ENCODE assay signal across 11 mouse cellular contexts in the genomic region with DNA sequence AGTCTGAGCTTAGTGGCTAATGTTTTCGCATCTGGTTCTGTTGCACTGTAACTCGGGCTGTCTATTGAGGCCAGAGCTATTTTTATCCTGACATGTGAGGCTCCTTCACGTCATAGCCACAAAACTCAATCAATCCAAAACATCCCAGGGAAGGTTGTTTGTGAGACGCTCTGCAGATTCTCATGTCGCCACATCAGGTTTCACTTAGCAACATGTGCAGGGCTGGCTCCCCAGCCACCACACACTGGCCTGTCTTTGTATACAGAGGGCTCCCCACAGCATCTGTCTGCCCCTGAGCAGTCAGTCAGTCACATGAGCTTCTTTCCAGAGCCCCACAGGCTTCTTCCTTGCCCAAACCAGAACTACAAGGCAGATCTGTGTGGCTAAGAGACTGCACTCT. TPM values are rescaled to one million over a fixed set of nuclear protein-coding genes. Genes with fewer than 3 reads are reported as not detected.
A peak's percentile ranks its signal among the peaks of the same experiment; 100 is the strongest.
DNase-seq lines count a peak whose midpoint lies in the region; ATAC-seq lines count a peak whose summit lies in the region.
"Had no signal": no experiment of that assay in that cellular context is flagged by ENCODE, and none has a peak within 500 bp of the region (broad histone marks: within the 10 kb centered on the region; RNA-seq: fewer than 3 reads in every experiment).

No protein-coding gene starts in this region.

- 53% methylated on average over 5 of the region's 5 CpGs for WGBS in embryonic facial prominence, embryonic 10.5 days
- WGBS in heart, embryonic 13.5 days, result 33% methylated on average over 5 of the region's 5 CpGs
- 90% methylated on average over 5 of the region's 5 CpGs for WGBS in forebrain, embryonic 13.5 days

- DNase-seq in heart, adult 11 months, result peak; percentile 97
- no peak for DNase-seq in heart, postnatal 25 days (ENCODE audit: low spot score)
- peak; percentile 76 for DNase-seq in embryonic facial prominence, embryonic 10.5 days (ENCODE audit: low spot score)
- DNase-seq in lung, postnatal 25 days (ENCODE audit: low spot score), result peak; percentile 42
- DNase-seq in cerebellum, postnatal 36 days, result no peak
- no peak for DNase-seq in kidney, postnatal 14 days

- H3K9me3 ChIP-seq in embryonic facial prominence, embryonic 10.5 days, result no peaks in the 10 kb centered on the region
- no peaks in the 10 kb centered on the region for H3K9me3 ChIP-seq in heart, embryonic 13.5 days
- H3K9me3 ChIP-seq in forebrain, embryonic 13.5 days (replicated peaks), result no peaks in the 10 kb centered on the region
- H3K9me3 ChIP-seq: kidney, embryonic 15.5 days had no signal

- ATAC-seq in heart, embryonic 13.5 days (ENCODE audit: extremely low read depth, insufficient number of reproducible peaks, low FRiP score, low TSS enrichment), result peak; percentile 28; the same call in 1 of the 2 replicates
- ATAC-seq in forebrain, embryonic 13.5 days, result no peak

- H3K9ac ChIP-seq in heart, embryonic 13.5 days, result peak overlapping the region; percentile 41; the same call in 1 of the 2 replicates
- H3K9ac ChIP-seq in forebrain, embryonic 13.5 days, result no peak overlapping the region; the same call in 1 of the 2 replicates
- H3K9ac ChIP-seq: kidney, embryonic 15.5 days; liver, embryonic 14.5 days had no signal

- intact Hi-C loops in heart, postnatal 25 days (cut with DNase I), result no loop called here

- peaks cover 19% of the 10 kb centered on the region for H3K4me1 ChIP-seq in embryonic facial prominence, embryonic 10.5 days
- H3K4me1 ChIP-seq in heart, embryonic 13.5 days, result peaks cover 45% of the 10 kb centered on the region
- no peaks in the 10 kb centered on the region for H3K4me1 ChIP-seq in forebrain, embryonic 13.5 days
- H3K4me1 ChIP-seq: kidney, embryonic 15.5 days had no signal

- H3K27ac ChIP-seq in embryonic facial prominence, embryonic 10.5 days (replicated peaks), result peak overlapping the region; percentile 85
- H3K27ac ChIP-seq in heart, embryonic 13.5 days (replicated peaks), result peak overlapping the region; percentile 88
- no peak overlapping the region for H3K27ac ChIP-seq in forebrain, embryonic 13.5 days
- H3K27ac ChIP-seq: kidney, embryonic 15.5 days; liver, embryonic 14.5 days had no signal

- no peak overlapping the region for H3K4me3 ChIP-seq in embryonic facial prominence, embryonic 10.5 days
- H3K4me3 ChIP-seq in heart, embryonic 13.5 days, result no peak overlapping the region
- no peak overlapping the region for H3K4me3 ChIP-seq in forebrain, embryonic 13.5 days
- H3K4me3 ChIP-seq: erythroblast, embryonic 14.5 days; kidney, embryonic 15.5 days had no signal

- peak overlapping the region; percentile 27; the same call in 1 of the 2 replicates for H3K4me2 ChIP-seq in heart, embryonic 13.5 days
- no peak overlapping the region for H3K4me2 ChIP-seq in forebrain, embryonic 13.5 days
- H3K4me2 ChIP-seq: kidney, embryonic 15.5 days had no signal

- H3K36me3 ChIP-seq in embryonic facial prominence, embryonic 10.5 days (replicated peaks), result peaks cover 64% of the 10 kb centered on the region
- H3K36me3 ChIP-seq in heart, embryonic 13.5 days, result peaks cover 36% of the 10 kb centered on the region
- H3K36me3 ChIP-seq in forebrain, embryonic 13.5 days (ENCODE audit: poor library complexity, severe bottlenecking), result peaks cover 42% of the 10 kb centered on the region

- no peaks in the 10 kb centered on the region for H3K27me3 ChIP-seq in embryonic facial prominence, embryonic 10.5 days (replicated peaks; ENCODE audit: low read depth, poor library complexity, severe bottlenecking)
- H3K27me3 ChIP-seq in heart, embryonic 13.5 days (replicated peaks), result no peaks in the 10 kb centered on the region
- no peaks in the 10 kb centered on the region for H3K27me3 ChIP-seq in forebrain, embryonic 13.5 days
- H3K27me3 ChIP-seq: kidney, embryonic 15.5 days had no signal

RNA-seq across cellular contexts. Expression of a gene that starts 44.6 kb away (rescaled TPM):
- total RNA-seq in heart, postnatal 25 days (2021), result 10 to 100 TPM; 33.8 to 36.1 TPM
- 6.6 and 7.2 TPM in 2 replicates for polyA plus RNA-seq in embryonic facial prominence, embryonic 10.5 days (2016; fragmentation: Nextera tagmentation; extraction: Ambion mirVana)
- polyA plus RNA-seq in heart, embryonic 13.5 days (2015; fragmentation: Nextera tagmentation; extraction: Ambion mirVana), result 6.0 and 6.4 TPM in 2 replicates
- 11.1 and 11.5 TPM in 2 replicates for polyA plus RNA-seq in forebrain, embryonic 13.5 days (2015; fragmentation: Nextera tagmentation; extraction: Ambion mirVana)

RNA-seq across cellular contexts. Expression of a gene that starts 58.3 kb away (rescaled TPM):
- 10 to 100 TPM; 14.7 to 15.3 TPM for total RNA-seq in heart, postnatal 25 days (2021)
- polyA plus RNA-seq in embryonic facial prominence, embryonic 10.5 days (2016; fragmentation: Nextera tagmentation; extraction: Ambion mirVana), result 26.2 and 27.3 TPM in 2 replicates
- polyA plus RNA-seq in heart, embryonic 13.5 days (2015; fragmentation: Nextera tagmentation; extraction: Ambion mirVana), result 17.3 and 17.4 TPM in 2 replicates
- polyA plus RNA-seq in forebrain, embryonic 13.5 days (2015; fragmentation: Nextera tagmentation; extraction: Ambion mirVana), result 20.3 and 24.4 TPM in 2 replicates

Comparison
In these comparisons a context has a peak if more than half of its experiments do, and no peak if none do; other contexts are left out.
1. DNase-seq: peak in heart, adult 11 months (single experiment), embryonic facial prominence, embryonic 10.5 days (single experiment) and lung, postnatal 25 days (single experiment); none in heart, postnatal 25 days (single experiment), cerebellum, postnatal 36 days (0 of 2) and kidney, postnatal 14 days (single experiment).